Mouse (Mus musculus) myocyte (in vitro differentiated cells): Measurements from ENCODE around the gene Atg2a. TPM values are rescaled to one million over a fixed set of nuclear protein-coding genes. Genes with fewer than 3 reads are reported as not detected.
A peak's percentile ranks its signal among the peaks of the same experiment; 100 is the strongest.

ENCODE experiments used
- H3K27me3 ChIP-seq: one replicate; pipeline ENCODE4 v1.6.1; 2011; ENCODE audit not compliant: control insufficient read depth, insufficient read depth, insufficient read length
- H3K36me3 ChIP-seq: one replicate; pipeline ENCODE4 v1.6.1; 2011; ENCODE audit not compliant: control insufficient read depth, insufficient read depth
- H3K4me2 ChIP-seq: one replicate; pipeline ENCODE4 v1.6.1; 2011; ENCODE audit warnings: low read depth, control low read depth
- H3K4me3 ChIP-seq: one replicate; pipeline ENCODE4 v1.5.1; 2011; ENCODE audit warnings: mild to moderate bottlenecking, control low read depth, moderate library complexity
- H3K79me2 ChIP-seq: one replicate; pipeline ENCODE4 v1.6.1; 2011; ENCODE audit not compliant: control insufficient read depth, insufficient read depth
- H3ac ChIP-seq: one replicate; pipeline ENCODE4 v1.6.1; 2011; ENCODE audit not compliant: control insufficient read depth, insufficient read length
- CEBPB ChIP-seq: IDR thresholded peaks from 2 replicates; pipeline ENCODE4 v1.6.1; 2011; ENCODE audit warnings: mild to moderate bottlenecking, moderate library complexity; ENCODE audit not compliant: poor library complexity, insufficient read depth, severe bottlenecking
- E2F4 ChIP-seq: IDR thresholded peaks from one replicate; pipeline ENCODE4 v1.6.1; 2011; ENCODE audit warnings: mild to moderate bottlenecking, control low read depth, moderate library complexity; ENCODE audit not compliant: insufficient read depth
- MAX ChIP-seq: IDR thresholded peaks from one replicate; pipeline ENCODE4 v1.6.1; 2011; ENCODE audit warnings: low read depth, mild to moderate bottlenecking, control low read depth
- MYOD1 ChIP-seq, 3 experiments: IDR thresholded peaks; one replicate each; pipeline ENCODE4 v1.6.1; 2011; ENCODE audit warnings: control low read depth in 2 of 3, low read depth in 2 of 3, mild to moderate bottlenecking in 2 of 3, moderate library complexity in 1 of 3; ENCODE audit not compliant: insufficient read length in 2 of 3, control insufficient read depth in 1 of 3
- MYOG ChIP-seq, 3 experiments: IDR thresholded peaks; one replicate each; pipeline ENCODE4 v1.6.1; 2011; ENCODE audit warnings: control low read depth in 2 of 3, low read depth in 2 of 3, mild to moderate bottlenecking in 2 of 3; ENCODE audit not compliant: insufficient read length in 2 of 3, control insufficient read depth in 1 of 3, insufficient read depth in 1 of 3
- POLR2A ChIP-seq: IDR thresholded peaks from one replicate; pipeline ENCODE4 v1.6.1; 2011; ENCODE audit warnings: low read depth, mild to moderate bottlenecking, control low read depth, moderate library complexity; ENCODE audit not compliant: insufficient read length
- POLR2AphosphoS2 ChIP-seq: IDR thresholded peaks from one replicate; pipeline ENCODE4 v1.6.1; 2011; ENCODE audit warnings: low read depth, control low read depth; ENCODE audit not compliant: insufficient read length
- REST ChIP-seq: IDR thresholded peaks from one replicate; pipeline ENCODE4 v1.6.1; 2011; ENCODE audit warnings: mild to moderate bottlenecking, control low read depth, moderate library complexity; ENCODE audit not compliant: insufficient read depth, insufficient read length
- SRF ChIP-seq: IDR thresholded peaks from one replicate; pipeline ENCODE4 v1.6.1; 2011; ENCODE audit warnings: low read depth; ENCODE audit not compliant: control insufficient read depth, insufficient read length
- TCF12 ChIP-seq: IDR thresholded peaks from one replicate; pipeline ENCODE4 v1.6.1; 2011; ENCODE audit warnings: mild to moderate bottlenecking, control low read depth; ENCODE audit not compliant: poor library complexity, insufficient read depth, severe bottlenecking
- TCF3 ChIP-seq: IDR thresholded peaks from one replicate; pipeline ENCODE4 v1.6.1; 2011; ENCODE audit warnings: low read depth, control low read depth; ENCODE audit not compliant: insufficient read length
- USF1 ChIP-seq: IDR thresholded peaks from one replicate; pipeline ENCODE4 v1.6.1; 2011; ENCODE audit warnings: low read depth, mild to moderate bottlenecking, control low read depth, moderate library complexity
- polyA plus RNA-seq: library from polyadenylated mRNA; unstranded; fragments of >200 nt; fragmentation: generic; extraction: Trizol; gene quantifications from one replicate; pipeline ENCODE4 v1.2.1, GENCODE M21; 2012; ENCODE audit warnings: missing spikeins

Atg2a gene
- polyA plus RNA-seq, 1 experiment = 15.2 TPM

DNA sequence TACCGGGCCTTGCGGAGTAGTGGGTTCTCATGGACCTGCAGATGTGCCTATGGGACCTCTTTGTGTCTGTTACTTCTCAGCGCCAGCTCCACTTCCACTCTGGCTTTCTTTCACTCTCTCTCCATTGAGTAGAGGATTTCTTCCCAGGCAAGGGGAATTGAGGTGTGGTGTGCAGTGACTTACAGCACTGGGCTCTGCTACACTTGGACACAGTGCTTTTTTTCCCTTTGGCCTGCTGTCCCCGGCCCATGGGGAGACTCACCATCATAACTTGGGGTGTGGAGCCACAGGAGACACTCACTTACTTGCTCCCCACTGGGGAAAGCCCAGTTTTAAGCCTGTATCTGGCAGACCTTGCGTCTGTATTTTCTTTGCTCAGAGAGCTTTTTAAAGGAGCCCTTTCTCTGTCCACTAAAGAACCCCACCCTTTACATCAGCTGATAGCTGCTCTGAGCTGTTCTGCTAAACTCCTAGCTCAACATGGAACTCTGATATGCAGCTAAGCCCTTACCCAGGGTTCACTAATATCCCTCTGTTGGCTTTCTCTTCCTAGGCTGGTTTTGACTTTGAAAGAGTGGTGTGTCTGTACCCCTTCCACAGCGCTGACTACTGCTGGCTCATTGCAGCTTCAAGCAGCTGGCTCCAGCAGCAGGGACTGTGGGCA is 38.1 kb downstream of the Atg2a start:
- Histone ChIP-seq H3ac (peak overlapping the region; percentile 84), H3K36me3 (peaks cover 43% of the 10 kb centered on the region), H3K79me2 (peaks cover 71% of the 10 kb centered on the region), H3K4me3 (peak overlapping the region; percentile 97), H3K27me3 (no peaks in the 10 kb centered on the region), H3K4me2 (peak overlapping the region; percentile 99)
- TF ChIP-seq TCF3 (no peak), MAX (no peak), USF1 (no peak), CEBPB (no peak), MYOD1 (IDR thresholded peaks at IDR 0.05; ENCODE audit: control insufficient read depth in 1 of 3, insufficient read length in 2 of 3, low read depth in 2 of 3) (no peak), MYOG (IDR thresholded peaks at IDR 0.05; ENCODE audit: control insufficient read depth in 1 of 3, insufficient read depth in 1 of 3, insufficient read length in 2 of 3, low read depth in 2 of 3) (no peak), POLR2A (no peak), REST (no peak), SRF (no peak), TCF12 (no peak), POLR2AphosphoS2 (no peak), E2F4 (no peak)

DNA sequence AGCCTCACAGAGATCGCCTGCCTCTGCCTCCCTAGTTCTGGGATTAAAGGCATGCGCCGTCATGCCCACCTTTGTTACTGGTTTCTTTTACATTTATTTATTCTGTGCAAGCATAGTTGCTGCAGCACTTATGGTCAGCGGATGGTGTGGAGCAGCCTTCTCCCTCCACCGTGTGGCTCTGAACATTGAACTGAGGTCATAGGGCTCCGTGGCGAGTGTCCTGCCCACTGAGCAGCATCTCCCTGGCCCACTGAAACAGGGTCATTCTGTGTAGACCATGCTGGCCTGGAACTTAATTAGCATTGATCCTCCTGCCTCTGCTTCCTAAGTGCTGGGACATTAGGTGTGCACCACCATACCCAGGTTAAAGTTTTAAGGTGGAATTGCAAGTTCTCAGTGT is 39.1 kb downstream of the Atg2a start:
- no peak for TF ChIP-seq CEBPB
- no peak for TF ChIP-seq REST
- no peak for TF ChIP-seq E2F4
- TF ChIP-seq TCF12 = no peak
- TF ChIP-seq MAX = no peak
- H3ac ChIP-seq = no peak overlapping the region
- no peaks in the 10 kb centered on the region for H3K27me3 ChIP-seq
- H3K4me2 ChIP-seq = peak overlapping the region; percentile 99
- H3K4me3 ChIP-seq = peak overlapping the region; percentile 97
- peaks cover 47% of the 10 kb centered on the region for H3K36me3 ChIP-seq
- H3K79me2 ChIP-seq = peaks cover 80% of the 10 kb centered on the region

DNA sequence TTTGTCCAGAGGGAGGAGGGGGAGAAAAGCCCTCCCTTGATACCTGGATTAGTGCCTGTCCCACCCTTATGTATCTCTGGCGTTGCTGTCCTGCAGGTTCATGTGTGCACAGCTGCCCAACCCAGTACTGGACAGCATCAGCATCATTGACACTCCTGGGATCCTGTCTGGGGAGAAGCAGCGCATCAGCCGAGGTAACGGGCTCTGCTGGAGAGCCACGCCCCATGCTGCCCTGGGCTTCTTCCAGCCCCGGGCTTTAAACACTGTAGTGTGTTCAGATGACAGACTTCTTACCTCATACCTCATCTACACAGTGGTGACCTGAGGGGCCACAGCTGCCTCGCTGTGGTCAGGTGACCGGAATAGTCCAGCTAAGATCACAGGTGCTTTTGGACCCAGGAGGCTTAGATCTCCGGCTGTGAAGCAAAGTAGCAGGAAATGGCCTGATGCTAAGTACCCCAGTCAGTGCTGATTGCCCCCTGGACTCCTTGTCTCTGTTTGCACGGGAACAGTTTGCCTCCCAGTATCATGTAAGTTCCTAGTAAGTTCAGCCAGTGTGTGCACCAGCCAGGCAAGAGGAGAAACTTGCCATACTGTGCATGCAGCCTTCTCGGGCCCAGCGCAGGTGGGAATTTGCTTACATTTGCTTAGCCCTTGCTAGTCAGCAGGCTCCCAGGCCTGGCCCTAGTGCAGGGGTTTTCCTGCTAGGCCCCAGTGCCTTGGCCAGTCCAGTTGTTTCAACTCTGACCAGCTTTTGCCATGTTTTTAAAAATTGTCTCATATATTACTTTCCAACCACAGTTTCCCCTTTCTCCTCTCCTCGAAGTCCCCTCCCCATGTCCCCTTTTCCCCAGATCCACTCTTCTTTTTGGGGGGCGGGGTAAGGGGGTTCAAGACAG is 39.9 kb downstream of the Atg2a start:
- Histone ChIP-seq H3K27me3 (no peaks in the 10 kb centered on the region), H3K4me2 (no peak overlapping the region), H3K4me3 (no peak overlapping the region), H3K79me2 (peaks cover 86% of the 10 kb centered on the region), H3K36me3 (peaks cover 47% of the 10 kb centered on the region), H3ac (no peak overlapping the region)
- no peak for TF ChIP-seq E2F4
- no peak for TF ChIP-seq CEBPB
- no peak for TF ChIP-seq MYOG (IDR thresholded peaks at IDR 0.05; ENCODE audit: control insufficient read depth in 1 of 3, insufficient read depth in 1 of 3, insufficient read length in 2 of 3, low read depth in 2 of 3)
- no peak for TF ChIP-seq MYOD1 (IDR thresholded peaks at IDR 0.05; ENCODE audit: control insufficient read depth in 1 of 3, insufficient read length in 2 of 3, low read depth in 2 of 3)
- no peak for TF ChIP-seq USF1
- no peak for TF ChIP-seq TCF12

DNA sequence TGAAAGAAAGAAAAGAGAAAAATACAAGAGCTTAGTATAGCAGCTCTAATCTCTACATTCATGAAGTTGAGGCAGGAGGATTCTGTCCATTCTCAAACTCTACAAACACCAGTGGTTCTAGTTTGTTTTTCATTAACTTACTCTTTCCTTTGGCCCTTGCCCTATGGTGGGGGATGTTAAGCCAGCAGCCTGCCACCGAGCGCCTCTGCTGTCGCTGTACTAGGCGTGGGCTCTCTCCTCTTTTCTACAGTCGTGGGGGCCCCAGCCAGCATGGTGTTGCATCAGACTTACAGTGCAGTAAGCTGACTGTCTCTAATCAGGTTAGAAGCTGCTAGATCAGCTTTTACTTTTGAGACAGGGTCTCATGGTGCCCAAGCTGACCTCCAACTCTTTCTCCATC is 41.5 kb downstream of the Atg2a start:
- TF ChIP-seq MAX (no peak), E2F4 (no peak), TCF12 (no peak), USF1 (no peak), TCF3 (no peak)
- Histone ChIP-seq H3K79me2 (peaks cover 89% of the 10 kb centered on the region), H3K27me3 (no peaks in the 10 kb centered on the region), H3ac (no peak overlapping the region), H3K4me3 (no peak overlapping the region), H3K4me2 (no peak overlapping the region), H3K36me3 (peaks cover 47% of the 10 kb centered on the region)

DNA sequence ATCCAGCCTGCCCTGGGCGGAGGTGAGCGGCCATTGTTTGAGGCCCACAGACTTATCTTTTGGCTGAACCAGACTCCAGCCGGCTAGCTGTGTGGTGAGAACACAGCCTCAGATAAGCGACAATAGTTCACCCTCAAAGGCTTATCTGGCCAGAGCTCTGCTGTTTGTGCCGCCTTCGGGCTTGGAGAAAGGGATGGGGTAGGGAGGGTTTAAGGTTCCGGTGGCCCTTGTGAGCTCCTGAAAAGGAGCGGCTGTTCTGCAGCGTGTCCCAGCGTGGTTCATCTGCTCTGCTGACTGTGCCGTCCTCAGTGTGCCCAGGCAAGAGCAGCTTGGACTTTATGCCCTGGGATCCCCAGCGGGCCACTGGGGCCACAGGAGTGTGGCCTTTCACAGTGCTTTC is 43.0 kb downstream of the Atg2a start:
- H3K4me2 ChIP-seq = no peak overlapping the region
- no peak overlapping the region for H3ac ChIP-seq
- no peak for TF ChIP-seq E2F4
- no peak for TF ChIP-seq TCF12
- no peak for TF ChIP-seq REST
- TF ChIP-seq MYOG (IDR thresholded peaks at IDR 0.05; ENCODE audit: control insufficient read depth in 1 of 3, insufficient read depth in 1 of 3, insufficient read length in 2 of 3, low read depth in 2 of 3) = no peak
- no peak for TF ChIP-seq POLR2AphosphoS2
- no peak for TF ChIP-seq USF1
- H3K36me3 ChIP-seq = peaks cover 42% of the 10 kb centered on the region
- H3K4me3 ChIP-seq = no peak overlapping the region
- peaks cover 92% of the 10 kb centered on the region for H3K79me2 ChIP-seq
- H3K27me3 ChIP-seq = no peaks in the 10 kb centered on the region
